Mouse (Mus musculus) intestine, postnatal 0 days (tissue): ENCODE measurements around the gene Inhba. TPM values are rescaled to one million over a fixed set of nuclear protein-coding genes. Genes with fewer than 3 reads are reported as not detected.

Experiments
- ATAC-seq: fragments of 200-750 bp; cut with Nextera tagmentation; 2 replicates; pipeline ENCODE4 v1.8.0; 2017; ENCODE audit warnings: mild to moderate bottlenecking, moderate TSS enrichment, moderate library complexity
- H3K27ac ChIP-seq: fragments of 300-500 bp; sonication (generic); 2 replicates; pipeline ENCODE4 v1.5.1; 2014; ENCODE audit warnings: mild to moderate bottlenecking, low read depth, low read length, moderate library complexity
- H3K27me3 ChIP-seq: fragments of 300-500 bp; sonication (generic); replicated peaks from 2 replicates; pipeline ENCODE4 v1.6.1; 2014; ENCODE audit warnings: low read length, mixed read lengths; ENCODE audit not compliant: control insufficient read depth, insufficient read depth
- H3K36me3 ChIP-seq: fragments of 300-500 bp; sonication (generic); 2 replicates; pipeline ENCODE4 v1.6.1; 2014; ENCODE audit warnings: mild to moderate bottlenecking, moderate library complexity; ENCODE audit not compliant: control insufficient read depth, insufficient read depth
- H3K4me1 ChIP-seq: fragments of 300-500 bp; sonication (generic); replicated peaks from 2 replicates; pipeline ENCODE4 v1.6.1; 2014; ENCODE audit warnings: antibody characterized with exemption, low read length, mixed read lengths; ENCODE audit not compliant: control insufficient read depth, insufficient read depth
- H3K4me2 ChIP-seq: fragments of 300-500 bp; sonication (generic); replicated peaks from 2 replicates; pipeline ENCODE4 v1.6.1; 2014; ENCODE audit warnings: low read depth, mild to moderate bottlenecking, moderate library complexity
- H3K4me3 ChIP-seq: fragments of 300-500 bp; sonication (generic); 2 replicates; pipeline ENCODE4 v1.5.1; 2014; ENCODE audit warnings: low read depth, low read length
- H3K9ac ChIP-seq: fragments of 300-500 bp; sonication (generic); 2 replicates; pipeline ENCODE4 v1.6.1; 2014; ENCODE audit warnings: mild to moderate bottlenecking, low read depth, low read length
- H3K9me3 ChIP-seq: fragments of 300-500 bp; sonication (generic); 2 replicates; pipeline ENCODE4 v1.6.1; 2016; ENCODE audit warnings: mixed run types; ENCODE audit not compliant: control insufficient read depth
- CTCF ChIP-seq: sonication (generic); IDR thresholded peaks from 2 replicates; pipeline ENCODE4 v1.5.1; 2016; ENCODE audit warnings: low read depth, mild to moderate bottlenecking, control low read depth, antibody characterized with exemption, moderate library complexity
- WGBS: fragments of 180-500 bp; shearing (Covaris S2); extraction: QIAGEN DNeasy Blood & Tissue Kit; methylation state at CpG from one replicate; pipeline ENCODE4 v1.1.7; 2014; 5-methylcytosine and 5-hydroxymethylcytosine counted together
- polyA plus RNA-seq: library from polyadenylated mRNA; unstranded; fragments of >200 nt; fragmentation: Nextera tagmentation; extraction: Ambion mirVana; gene quantifications from 2 replicates; pipeline ENCODE4 v1.2.1, GENCODE M21; 2015

Gene Inhba
- polyA plus RNA-seq, 1 experiment from 2014 or later, result 3.1 TPM

DNA sequence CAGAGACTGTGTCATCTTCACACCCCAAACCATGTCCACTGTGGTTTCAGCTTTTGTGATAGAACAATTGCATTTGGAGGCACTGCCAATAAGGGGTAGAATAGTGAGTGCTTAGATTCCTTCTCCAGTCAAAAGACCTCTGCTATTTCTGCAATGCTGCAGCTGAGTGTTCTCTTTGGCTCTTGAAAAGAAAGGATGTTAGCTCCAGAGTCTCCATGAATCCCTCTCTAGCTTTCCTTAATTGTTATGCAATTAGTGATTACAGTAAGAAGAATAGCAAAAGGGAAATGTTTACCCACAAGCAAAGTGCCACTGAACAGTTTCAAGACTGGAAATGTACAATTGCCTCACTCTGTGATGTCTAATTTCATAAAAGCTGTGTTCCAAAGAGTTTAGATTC lies 20.8 kb downstream of the Inhba start:
- Histone ChIP-seq H3K27ac (no peak overlapping the region), H3K4me2 (no peak overlapping the region), H3K27me3 (no peaks in the 10 kb centered on the region), H3K4me1 (no peaks in the 10 kb centered on the region), H3K36me3 (no peaks in the 10 kb centered on the region), H3K9ac (no peak overlapping the region), H3K9me3 (no peaks in the 10 kb centered on the region), H3K4me3 (no peak overlapping the region)
- ATAC-seq, result no peak
- TF ChIP-seq CTCF, result no peak

DNA sequence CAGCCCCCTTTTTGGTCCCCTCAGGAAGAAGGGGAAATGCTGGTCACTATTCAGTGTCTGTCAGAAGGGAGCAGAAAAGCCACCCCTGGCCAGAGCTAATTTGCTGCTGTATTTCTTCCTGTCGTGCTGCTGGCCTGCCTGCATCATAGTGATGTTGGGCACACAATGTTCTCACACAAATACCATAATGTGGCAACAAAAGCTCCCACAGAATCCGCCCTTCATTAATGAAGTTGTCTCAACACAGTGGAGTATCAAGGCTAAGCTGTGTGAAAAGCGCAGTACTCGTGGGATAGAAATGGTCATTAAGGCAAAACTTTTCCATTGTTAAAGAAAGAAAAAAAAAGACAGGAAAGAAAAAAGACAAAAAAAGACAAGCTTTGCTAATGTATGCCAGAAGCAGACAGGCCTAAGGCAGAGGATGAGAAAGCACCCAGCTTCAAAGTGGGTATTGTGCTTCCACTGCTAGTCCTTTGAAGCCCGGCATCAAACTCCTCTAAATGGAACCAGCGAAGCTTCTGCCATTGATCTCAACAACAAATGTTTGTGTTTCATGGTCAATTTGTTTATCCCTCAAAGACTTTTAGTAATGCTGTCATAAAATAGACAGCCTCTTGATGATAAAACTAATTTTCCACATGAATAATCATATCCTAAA lies 21.4 kb downstream of the Inhba start:
- no peak for TF ChIP-seq CTCF
- ATAC-seq, result no peak
- Histone ChIP-seq H3K9ac (no peak overlapping the region), H3K27me3 (no peaks in the 10 kb centered on the region), H3K4me2 (no peak overlapping the region), H3K4me1 (no peaks in the 10 kb centered on the region), H3K36me3 (no peaks in the 10 kb centered on the region), H3K4me3 (no peak overlapping the region), H3K9me3 (no peaks in the 10 kb centered on the region), H3K27ac (no peak overlapping the region)
- WGBS, result 73% methylated on average over 6 of the region's 6 CpGs

DNA sequence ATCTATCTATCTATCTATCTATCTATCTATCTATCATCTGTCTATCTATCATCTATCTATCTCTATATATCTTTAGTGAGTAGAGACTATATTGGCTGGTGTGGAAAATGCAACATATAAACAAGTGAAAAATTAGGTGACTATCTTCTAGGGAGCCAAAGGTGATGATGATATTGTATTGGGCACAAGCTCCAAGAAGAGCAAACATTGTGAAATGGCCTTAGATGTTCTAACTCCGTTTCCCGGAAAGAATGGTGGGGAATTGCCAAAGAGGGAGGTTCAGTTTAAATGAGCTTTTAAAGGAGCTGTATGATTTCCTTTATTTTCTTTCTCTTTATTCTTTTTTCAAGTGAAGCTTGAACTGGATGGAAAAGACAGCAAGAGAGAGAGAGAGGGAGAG lies 57.4 kb downstream of the Inhba start:
- ATAC-seq, result no peak
- no peak for TF ChIP-seq CTCF

DNA sequence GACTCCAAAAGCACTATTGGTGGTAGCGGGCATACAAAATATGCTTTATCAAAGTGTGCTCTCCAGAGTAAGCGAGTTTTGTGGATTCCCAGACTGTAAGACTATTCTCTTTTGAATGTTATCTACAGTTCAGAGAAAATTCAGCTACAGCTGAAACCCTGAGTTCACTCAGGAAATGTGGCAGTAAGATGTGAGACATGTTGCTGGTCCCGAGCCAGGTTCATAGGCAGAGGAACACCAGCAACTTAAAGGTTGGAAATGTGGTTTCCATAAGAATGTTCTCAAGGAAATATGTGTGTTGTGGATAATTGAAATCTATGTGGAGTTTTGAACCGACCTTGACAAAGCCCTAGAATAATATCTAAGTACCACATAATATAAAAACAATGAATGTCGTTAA lies 65.6 kb downstream of the Inhba start:
- Histone ChIP-seq H3K9me3 (no peaks in the 10 kb centered on the region), H3K27ac (no peak overlapping the region), H3K4me2 (no peak overlapping the region), H3K4me1 (no peaks in the 10 kb centered on the region), H3K4me3 (no peak overlapping the region), H3K36me3 (no peaks in the 10 kb centered on the region), H3K27me3 (no peaks in the 10 kb centered on the region), H3K9ac (no peak overlapping the region)
- no peak for ATAC-seq
- 81% methylated on average over 5 of the region's 5 CpGs for WGBS
- no peak for TF ChIP-seq CTCF

More for the DNA sequence above, 57.4 kb downstream of the Inhba start:
- H3K36me3 ChIP-seq, result no peaks in the 10 kb centered on the region
- no peak overlapping the region for H3K4me2 ChIP-seq
- no peak overlapping the region for H3K27ac ChIP-seq
- H3K4me3 ChIP-seq, result no peak overlapping the region
- no peaks in the 10 kb centered on the region for H3K9me3 ChIP-seq
- H3K27me3 ChIP-seq, result no peaks in the 10 kb centered on the region
- no peak overlapping the region for H3K9ac ChIP-seq
- 78% methylated on average over 2 of the region's 2 CpGs for WGBS
- H3K4me1 ChIP-seq, result no peaks in the 10 kb centered on the region

DNA sequence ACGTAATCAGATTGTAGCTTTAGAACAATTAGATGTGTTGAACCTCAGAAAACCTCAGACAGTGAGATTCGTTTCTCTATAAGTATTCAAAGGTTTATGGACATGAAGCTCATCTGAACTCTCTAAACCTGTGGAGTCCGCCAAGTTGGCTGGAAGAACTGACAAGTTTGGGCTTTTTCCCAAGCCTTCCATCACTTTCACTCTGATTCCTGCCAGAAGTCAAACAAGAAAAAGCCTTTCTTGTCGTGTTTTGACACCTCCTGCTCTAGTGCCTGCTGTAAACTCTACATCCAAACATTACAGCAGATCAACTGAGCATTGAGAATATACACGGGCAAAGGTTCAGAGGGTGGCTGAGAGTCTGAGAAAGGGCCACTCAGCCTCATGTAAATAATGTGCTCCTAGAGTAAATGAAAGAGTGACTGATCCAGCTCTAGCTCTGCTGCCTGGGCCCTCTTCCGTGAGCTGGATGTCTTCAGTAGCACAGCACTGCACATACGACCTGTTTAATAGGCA lies 66.6 kb downstream of the Inhba start:
- no peaks in the 10 kb centered on the region for H3K9me3 ChIP-seq
- no peaks in the 10 kb centered on the region for H3K36me3 ChIP-seq
- H3K4me1 ChIP-seq, result no peaks in the 10 kb centered on the region
- H3K9ac ChIP-seq, result no peak overlapping the region
- no peak for ATAC-seq
- H3K27me3 ChIP-seq, result no peaks in the 10 kb centered on the region
- no peak for TF ChIP-seq CTCF
- 58% methylated on average over 7 of the region's 7 CpGs for WGBS
- no peak overlapping the region for H3K4me2 ChIP-seq
- no peak overlapping the region for H3K27ac ChIP-seq
- H3K4me3 ChIP-seq, result no peak overlapping the region

DNA sequence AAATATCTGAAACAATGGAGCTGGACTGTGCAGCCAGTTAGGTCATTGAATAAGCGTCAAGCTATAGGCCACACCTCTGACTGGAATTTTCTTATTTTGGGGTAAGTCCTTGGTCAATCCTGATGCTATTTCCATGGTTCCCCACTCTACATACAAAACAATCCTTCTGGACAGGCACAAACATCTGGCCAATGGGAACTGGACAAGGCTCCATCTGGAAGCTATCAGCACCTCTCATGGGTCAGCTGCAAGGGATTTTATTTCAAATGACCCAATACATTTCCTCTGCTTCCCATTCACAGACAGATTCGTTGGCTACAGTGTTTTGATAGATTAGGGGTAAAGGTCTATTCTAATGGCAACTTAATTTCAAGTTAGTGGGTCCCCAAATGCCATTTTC lies 68.6 kb downstream of the Inhba start:
- no peak for ATAC-seq
- WGBS, result 64% methylated on average over 2 of the region's 2 CpGs
- H3K27ac ChIP-seq, result no peak overlapping the region

More for the DNA sequence above, 68.6 kb downstream of the Inhba start:
- no peak overlapping the region for H3K4me3 ChIP-seq
- H3K27me3 ChIP-seq, result no peaks in the 10 kb centered on the region
- no peaks in the 10 kb centered on the region for H3K9me3 ChIP-seq
- H3K36me3 ChIP-seq, result no peaks in the 10 kb centered on the region
- H3K9ac ChIP-seq, result no peak overlapping the region
- no peak overlapping the region for H3K4me2 ChIP-seq
- TF ChIP-seq CTCF, result no peak
- H3K4me1 ChIP-seq, result no peaks in the 10 kb centered on the region
